ENCODE assay signal across 8 mouse cellular contexts in the genomic region with DNA sequence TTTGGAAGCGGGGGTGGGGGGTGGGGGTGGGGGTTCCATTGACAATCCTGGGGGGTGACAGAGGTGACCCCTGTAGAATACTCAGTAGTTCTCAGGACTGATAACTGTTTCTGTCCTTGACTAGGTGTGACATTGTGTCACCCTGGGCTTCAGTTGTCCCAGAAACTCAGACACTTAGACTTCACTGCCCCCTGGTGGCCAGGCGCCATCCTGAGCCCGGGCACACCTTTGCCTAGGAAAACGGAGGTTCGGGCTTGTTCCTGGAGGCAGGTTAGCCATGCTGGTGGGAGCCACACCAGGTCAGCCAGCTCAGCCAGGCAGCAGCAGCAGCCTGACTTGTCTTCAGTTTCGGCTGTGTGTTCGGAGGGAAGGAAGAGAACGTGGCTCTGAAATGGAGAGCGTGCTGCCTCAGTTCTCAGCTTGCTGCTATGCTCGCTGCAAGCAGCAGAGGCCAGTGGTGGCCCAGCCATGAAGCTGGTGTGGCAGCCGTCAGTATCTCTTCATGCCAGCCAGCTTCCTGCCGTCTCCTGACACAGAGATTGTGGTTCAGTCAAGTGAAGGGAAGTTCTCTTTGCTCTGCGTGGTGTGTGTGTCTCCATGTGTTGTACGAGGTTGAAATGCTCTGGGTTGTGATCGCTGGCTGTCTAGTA. TPM values are rescaled to one million over a fixed set of nuclear protein-coding genes. Genes with fewer than 3 reads are reported as not detected.
DNase-seq lines count a peak whose midpoint lies in the region; TF ChIP-seq lines count a peak whose summit lies in the region.

No protein-coding gene starts in this region.

- H3K4me3 ChIP-seq in ES-E14 (ENCODE audit: insufficient read depth in 1 of 2, low read depth in 1 of 2, low read length in 2 of 2, poor library complexity in 1 of 2, severe bottlenecking in 1 of 2): no peak overlapping the region
- peak overlapping the region; percentile 25 for H3K4me3 ChIP-seq in bone marrow, adult 2 months (replicated peaks; ENCODE audit: control insufficient read depth, low read depth, low read length)
- no peak overlapping the region for H3K4me3 ChIP-seq in embryonic fibroblast, embryonic 13.5 days (ENCODE audit: insufficient read depth, low read length)

- H3K4me1 ChIP-seq in ES-E14 (ENCODE audit: control insufficient read depth in 2 of 2, insufficient read depth in 2 of 2, low read length in 2 of 2, poor library complexity in 1 of 2): peaks cover 1 to 5% of the 10 kb centered on the region in 2 experiments; a peak in 2 of 4 replicates
- H3K4me1 ChIP-seq in bone marrow, adult 2 months (ENCODE audit: control insufficient read depth, insufficient read depth, low read length): peaks cover 1% of the 10 kb centered on the region; the same call in 1 of the 2 replicates
- no peaks in the 10 kb centered on the region for H3K4me1 ChIP-seq in embryonic fibroblast, embryonic 13.5 days (ENCODE audit: control insufficient read depth, insufficient read depth, low read length)

- intact Hi-C loops in heart, postnatal 10 days (cut with DNase I): loop anchor here (2.0 to 5.0 kb wide), 3 partner anchors 57 to 319 kb away; no protein-coding TSS in a partner anchor

- H3K36me3 ChIP-seq in ES-E14 (ENCODE audit: control insufficient read depth, insufficient read depth, low read length, poor library complexity, severe bottlenecking): no peaks in the 10 kb centered on the region

- H3K27ac ChIP-seq in ES-E14 (ENCODE audit: insufficient read depth, low read depth, low read length, poor library complexity, severe bottlenecking): no peak overlapping the region
- no peak overlapping the region for H3K27ac ChIP-seq in bone marrow, adult 2 months (ENCODE audit: control insufficient read depth, insufficient read depth, low read depth, low read length, poor library complexity)
- no peak overlapping the region for H3K27ac ChIP-seq in embryonic fibroblast, embryonic 13.5 days (ENCODE audit: insufficient read depth, low read length)

- no peak overlapping the region for H3K9ac ChIP-seq in ES-E14 (ENCODE audit: insufficient read depth, low read depth, low read length, poor library complexity, severe bottlenecking)

- peak; percentile 89 for TF ChIP-seq CTCF in bone marrow, adult 2 months (IDR thresholded peaks at IDR 0.05; ENCODE audit: control insufficient read depth, insufficient read depth, low read length)
- peak; percentile 69; the same call in 1 of the 2 replicates for TF ChIP-seq CTCF in embryonic fibroblast, embryonic 13.5 days (IDR thresholded peaks at IDR 0.05; ENCODE audit: borderline replicate concordance, insufficient read depth, low read length)

- 13% methylated on average over 15 of the region's 15 CpGs for WGBS in bone marrow, adult 2 months

- no peaks in the 10 kb centered on the region for H3K9me3 ChIP-seq in ES-E14 (ENCODE audit: control insufficient read depth, insufficient read depth, low read depth, low read length)

- TF ChIP-seq POLR2A in bone marrow, adult 2 months (IDR thresholded peaks at IDR 0.05; ENCODE audit: borderline replicate concordance, control insufficient read depth, low read depth, low read length): no peak
- TF ChIP-seq POLR2A in embryonic fibroblast, embryonic 13.5 days (IDR thresholded peaks at IDR 0.05; ENCODE audit: low read depth, low read length): no peak

- in situ Hi-C loops in ES-E14 (cut with MboI; ENCODE audit: low sequenced_read_pairs in 2 of 2, unreplicated experiment in 2 of 2): no loop called here

- DNase-seq in ES-E14 (ENCODE audit: low read depth, low spot score): peak; percentile 62
- peak; percentile 69 to 81 for DNase-seq in heart, postnatal 10 days
- DNase-seq in layer of hippocampus, adult 9-10 months (ENCODE audit: low spot score): peak; percentile 74
- DNase-seq in lung, postnatal 4 days: peak; percentile 47 to 76
- peak; percentile 83 for DNase-seq in retina, embryonic 14.5 days (ENCODE audit: low spot score)
- peak; percentile 59 for DNase-seq in urinary bladder, adult 2 months (ENCODE audit: low spot score)

TF ChIP-seq in ES-E14, 5 proteins besides CTCF, POLR2A, EP300 and RAD21:
- TF ChIP-seq ZC3H11A (IDR thresholded peaks at IDR 0.05; ENCODE audit: borderline replicate concordance, low read depth, low read length) (0 out of 2 replicates have a peak, but pooled peaks have one; percentile 21), CHD2 (IDR thresholded peaks at IDR 0.05; ENCODE audit: low read depth, low read length) (no peak), MAFK (IDR thresholded peaks at IDR 0.05; ENCODE audit: insufficient read depth, low read depth, low read length) (no peak), ZNF384 (IDR thresholded peaks at IDR 0.05; ENCODE audit: low read depth, low read length) (no peak), HCFC1 (IDR thresholded peaks at IDR 0.05; ENCODE audit: borderline replicate concordance, insufficient read depth, low read length) (0 out of 2 replicates have a peak, but pooled peaks have one; percentile 26)

RNA-seq across cellular contexts. Expression of gene Kcnab2, which starts 13.7 kb away (rescaled TPM):
- 1.6 TPM in 2 replicates for total RNA-seq in ES-E14 (2012; rRNA removed)
- 12.9 and 38.7 TPM in 2 replicates for polyA plus RNA-seq in bone marrow, adult 2 months (2011; ENCODE audit: insufficient read depth, insufficient read length, low replicate concordance, missing spikeins)
- polyA plus RNA-seq in embryonic fibroblast, embryonic 13.5 days (2011; ENCODE audit: insufficient read length, low read depth, missing spikeins): 2.6 and 3.6 TPM in 2 replicates
- total RNA-seq in heart, postnatal 10 days (2021): 1 to 10 TPM; 2.4 to 2.7 TPM
- polyA plus RNA-seq in urinary bladder, adult 2 months (2012; rRNA removed): 1.8 and 2.7 TPM in 2 replicates

RNA-seq across cellular contexts. Expression of gene Nphp4, which starts 14.9 kb away (rescaled TPM):
- total RNA-seq in ES-E14 (2012; rRNA removed): 2.5 and 3.1 TPM in 2 replicates
- polyA plus RNA-seq in bone marrow, adult 2 months (2011; ENCODE audit: insufficient read depth, insufficient read length, low replicate concordance, missing spikeins): 0.65 TPM in 1 of 2 replicates, not detected in the other
- polyA plus RNA-seq in embryonic fibroblast, embryonic 13.5 days (2011; ENCODE audit: insufficient read length, low read depth, missing spikeins): 2.4 and 4.0 TPM in 2 replicates
- total RNA-seq in heart, postnatal 10 days (2021): 1 to 10 TPM; 1.3 to 1.4 TPM
- polyA plus RNA-seq in urinary bladder, adult 2 months (2012; rRNA removed): 1.2 and 1.6 TPM in 2 replicates
